Mouse (Mus musculus): ENCODE results near the gene Baat.

DNA sequence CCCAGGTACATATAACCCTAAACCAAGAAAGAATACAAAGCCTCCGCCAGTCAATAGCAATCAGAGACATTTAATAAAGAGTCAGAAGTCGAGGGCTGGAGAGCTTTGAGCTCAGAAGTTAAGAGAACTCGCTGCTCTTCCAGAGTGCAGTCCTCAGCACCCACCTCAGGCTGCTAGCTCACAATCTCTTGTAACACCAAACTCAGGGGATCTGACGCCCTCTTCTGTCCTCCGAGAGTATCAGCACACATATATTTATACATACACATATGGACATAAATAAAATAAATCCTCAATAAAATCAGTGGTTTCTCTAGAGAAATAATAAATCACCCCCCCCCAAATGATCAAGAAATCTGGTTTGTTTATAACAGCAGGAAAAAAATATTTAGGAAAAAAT is 13.1 kb upstream of the Baat start:
- TF ChIP-seq MAFK (IDR thresholded peaks at IDR 0.05; ENCODE audit: insufficient read depth, low read depth, low read length) (no peak), HCFC1 (IDR thresholded peaks at IDR 0.05; ENCODE audit: borderline replicate concordance, insufficient read depth, low read length) (no peak)

Measured in ES-E14 (cell line).